Mouse (Mus musculus) heart, postnatal 0 days (tissue): ENCODE results near the gene Igsf9b. TPM values are rescaled to one million over a fixed set of nuclear protein-coding genes. Genes with fewer than 3 reads are reported as not detected.

Experiments used
- ATAC-seq: fragments of 200-750 bp; cut with Nextera tagmentation; 2 replicates; pipeline ENCODE4 v1.8.0; 2017; ENCODE audit warnings: low read depth, moderate number of reproducible peaks, moderate library complexity; ENCODE audit not compliant: insufficient read depth
- DNase-seq: peaks from one replicate; pipeline ENCODE4 v3.0.0-alpha.2; 2016; ENCODE audit warnings: low spot score
- H3K27ac ChIP-seq: fragments of 300-500 bp; sonication (generic); 2 replicates; pipeline ENCODE4 v1.5.1; 2014; ENCODE audit warnings: low read depth, mild to moderate bottlenecking
- H3K27me3 ChIP-seq: fragments of 300-500 bp; sonication (generic); 2 replicates; pipeline ENCODE4 v1.6.1; 2014; ENCODE audit warnings: low read length, mixed read lengths; ENCODE audit not compliant: control insufficient read depth, insufficient read depth
- H3K36me3 ChIP-seq: fragments of 300-500 bp; sonication (generic); replicated peaks from 2 replicates; pipeline ENCODE4 v1.6.1; 2014; ENCODE audit warnings: low read length, mixed read lengths; ENCODE audit not compliant: control insufficient read depth, insufficient read depth
- H3K4me1 ChIP-seq: fragments of 300-500 bp; sonication (generic); 2 replicates; pipeline ENCODE4 v1.6.1; 2014; ENCODE audit warnings: antibody characterized with exemption; ENCODE audit not compliant: control insufficient read depth, insufficient read depth
- H3K4me2 ChIP-seq: fragments of 300-500 bp; sonication (generic); 2 replicates; pipeline ENCODE4 v1.6.1; 2014; ENCODE audit warnings: low read depth, mild to moderate bottlenecking, low read length, moderate library complexity
- H3K4me3 ChIP-seq: fragments of 300-500 bp; sonication (generic); 2 replicates; pipeline ENCODE4 v1.5.1; 2014; ENCODE audit warnings: low read depth, low read length
- H3K9ac ChIP-seq: fragments of 300-500 bp; sonication (generic); replicated peaks from 2 replicates; pipeline ENCODE4 v1.6.1; 2014; ENCODE audit warnings: low read depth, low read length, mixed read lengths
- H3K9me3 ChIP-seq: fragments of 300-500 bp; sonication (generic); replicated peaks from 2 replicates; pipeline ENCODE4 v1.6.1; 2016; ENCODE audit warnings: low read length; ENCODE audit not compliant: control insufficient read depth
- CTCF ChIP-seq: IDR thresholded peaks from 2 replicates; pipeline ENCODE4 v1.5.1; 2016; ENCODE audit warnings: antibody characterized with exemption, control low read depth, low read depth
- EP300 ChIP-seq: IDR thresholded peaks from 2 replicates; pipeline ENCODE4 v1.6.1; 2016; ENCODE audit warnings: antibody characterized with exemption, low read depth
- WGBS: fragments of 180-500 bp; shearing (Covaris S2); extraction: QIAGEN DNeasy Blood & Tissue Kit; methylation state at CpG from one replicate; pipeline ENCODE4 v1.1.7; 2014; 5-methylcytosine and 5-hydroxymethylcytosine counted together
- polyA plus RNA-seq: library from polyadenylated mRNA; unstranded; fragments of >200 nt; fragmentation: Nextera tagmentation; extraction: Ambion mirVana; gene quantifications from 2 replicates; pipeline ENCODE4 v1.2.1, GENCODE M21; 2015
- total RNA-seq: library from RNA; depleted of rRNA; stranded (reverse); fragments of >200 nt; gene quantifications from 2 replicates; pipeline ENCODE4 v1.2.3, GENCODE M21; 2014; ENCODE audit warnings: low replicate concordance; rRNA removed

Igsf9b gene
- total and polyA plus RNA-seq, 2 experiments from 2014 or later: 2.8 to 6.0 TPM

DNA sequence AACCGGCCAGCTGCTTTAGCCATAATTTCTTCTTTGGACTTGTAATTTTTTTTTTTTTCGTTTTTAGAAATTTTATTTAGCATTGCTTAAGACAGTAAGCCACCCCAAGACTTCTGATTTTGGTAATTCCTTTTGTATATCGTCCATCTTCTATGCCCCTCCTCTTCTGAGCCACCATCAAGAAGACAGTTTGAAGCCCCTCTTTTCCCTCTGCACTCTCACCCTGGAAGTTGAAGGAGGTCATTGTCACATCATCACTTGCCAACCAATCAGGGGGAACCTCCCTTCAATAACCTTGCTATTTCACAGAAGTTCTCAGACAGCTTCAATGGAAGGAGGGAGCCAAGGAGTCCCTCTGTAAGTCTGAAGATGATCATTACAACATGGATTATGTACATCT, 97.5 kb downstream of the Igsf9b start, which contains the start of gene Spata19:
Spata19 (plus strand) TSS at position 301 of the 400 bp plus-strand sequence.
- Histone ChIP-seq H3K4me3 (no peak within 1 kb of the TSS), H3K27me3 (no peaks in the 10 kb centered on the region), H3K4me2 (no peak within 1 kb of the TSS), H3K27ac (no peak within 1 kb of the TSS), H3K4me1 (no peaks in the 10 kb centered on the region), H3K9me3 (no peaks in the 10 kb centered on the region), H3K9ac (no peak within 1 kb of the TSS), H3K36me3 (no peaks in the 10 kb centered on the region)
- no peak for TF ChIP-seq CTCF
- no peak for TF ChIP-seq EP300
- ATAC-seq: no peak
- 60% methylated on average over 3 of the region's 3 CpGs for WGBS
- DNase-seq: no peak

GRCm38 (mm10) chr9:27401169-27401568, 102.2 kb downstream of the Igsf9b start:
- Histone ChIP-seq H3K36me3 (no peaks in the 10 kb centered on the region), H3K4me2 (no peak overlapping the region), H3K4me1 (no peaks in the 10 kb centered on the region), H3K27ac (no peak overlapping the region), H3K9me3 (no peaks in the 10 kb centered on the region), H3K9ac (no peak overlapping the region), H3K4me3 (no peak overlapping the region), H3K27me3 (no peaks in the 10 kb centered on the region)
- DNase-seq (no peak), ATAC-seq (no peak)
- no peak for TF ChIP-seq CTCF
- no peak for TF ChIP-seq EP300
- WGBS: 63% methylated on average over 4 of the region's 4 CpGs

Other genes starting within 250 kb of the Igsf9b start
- 16.1 and 28.2 TPM in 2 replicates for gene Jam3, start 143.8 kb upstream of the Igsf9b start, total RNA-seq
- 25.5 and 25.7 TPM in 2 replicates for gene Jam3, start 143.8 kb upstream of the Igsf9b start, polyA plus RNA-seq
- gene Spata19, start 97.6 kb downstream of the Igsf9b start, total RNA-seq: not detected in 2 replicates
- not detected in 2 replicates for gene Spata19, start 97.6 kb downstream of the Igsf9b start, polyA plus RNA-seq